Mouse (Mus musculus) CD4-positive, CD25-positive, alpha-beta regulatory T cell, adult 4 months (primary cell): ENCODE measurements at regions not wholly inside any gene's neighbourhood (a gene's known extent, or its start where the extent isn't known, plus 50 kb on each side); places are given as distances from the start of the nearest gene placed in this dataset.

Experiments
- ATAC-seq: one replicate; pipeline ENCODE4 v1.8.0; 2017

GRCm38 (mm10) chr19:14035371-14035770 is 122.0 kb downstream of the Olfr1505 start:
- no peak for ATAC-seq

- ATAC-seq: no peak
Measured at GRCm38 (mm10) chr19:14035785-14036184, 122.5 kb downstream of the Olfr1505 start.

- no peak for ATAC-seq
Measured at GRCm38 (mm10) chr19:14036750-14037149, 123.4 kb downstream of the Olfr1505 start.

GRCm38 (mm10) chr19:14042753-14043152 is 129.4 kb downstream of the Olfr1505 start:
- no peak for ATAC-seq

GRCm38 (mm10) chr19:14045456-14045855 is 132.1 kb downstream of the Olfr1505 start:
- no peak for ATAC-seq

- ATAC-seq: no peak
Measured at GRCm38 (mm10) chr19:14052052-14052451, 138.7 kb downstream of the Olfr1505 start.

GRCm38 (mm10) chr19:14080538-14080937 is 167.2 kb downstream of the Olfr1505 start:
- no peak for ATAC-seq

- ATAC-seq: no peak
Measured at GRCm38 (mm10) chr19:14084726-14085125, 171.4 kb downstream of the Olfr1505 start.

GRCm38 (mm10) chr19:14090106-14090505 is 176.8 kb downstream of the Olfr1505 start:
- no peak for ATAC-seq

GRCm38 (mm10) chr19:14094191-14094590 is 180.9 kb downstream of the Olfr1505 start:
- ATAC-seq: no peak

- ATAC-seq: no peak
Measured at GRCm38 (mm10) chr19:14096187-14096586, 182.9 kb downstream of the Olfr1505 start.

- no peak for ATAC-seq
Measured at GRCm38 (mm10) chr19:14109091-14109490, 195.8 kb downstream of the Olfr1505 start.

GRCm38 (mm10) chr19:14123348-14124113 is 210.2 kb downstream of the Olfr1505 start:
- ATAC-seq: no peak

GRCm38 (mm10) chr19:14124250-14124827 is 211.0 kb downstream of the Olfr1505 start:
- no peak for ATAC-seq

GRCm38 (mm10) chr19:14124986-14125385 is 211.7 kb downstream of the Olfr1505 start:
- ATAC-seq: no peak

GRCm38 (mm10) chr19:14128397-14129209 is 215.3 kb downstream of the Olfr1505 start:
- no peak for ATAC-seq

GRCm38 (mm10) chr19:14161217-14161616 is 247.9 kb downstream of the Olfr1505 start:
- ATAC-seq: no peak

- ATAC-seq: no peak
Measured at GRCm38 (mm10) chr19:14162773-14163172, 249.4 kb downstream of the Olfr1505 start.

- ATAC-seq: no peak
Measured at GRCm38 (mm10) chr19:14165775-14166174, 252.4 kb downstream of the Olfr1505 start.

GRCm38 (mm10) chr19:14180244-14180643 is 266.9 kb downstream of the Olfr1505 start:
- ATAC-seq: no peak

- no peak for ATAC-seq
Measured at GRCm38 (mm10) chr19:14180956-14181355, 267.6 kb downstream of the Olfr1505 start.

- ATAC-seq: no peak
Measured at GRCm38 (mm10) chr19:14181661-14182415, 268.5 kb downstream of the Olfr1505 start.

GRCm38 (mm10) chr19:14191820-14192219 is 278.5 kb downstream of the Olfr1505 start:
- no peak for ATAC-seq
